Mouse (Mus musculus) large intestine, adult 2 months (tissue): ENCODE results near the gene Mob3a. TPM values are rescaled to one million over a fixed set of nuclear protein-coding genes. Genes with fewer than 3 reads are reported as not detected.
"Not testable (repeated sequence)": the region's sequence is repeated elsewhere in the genome, so short reads cannot be mapped to it uniquely, and the experiment has no call there.

ENCODE experiments used
- DNase-seq: peaks from one replicate; pipeline ENCODE4 v3.0.0-alpha.2; 2012; ENCODE audit warnings: low read depth, low spot score
- WGBS: fragments of 180-500 bp; shearing (Covaris S2); methylation state at CpG from one replicate; pipeline ENCODE4 v1.1.7; 2018; 5-methylcytosine and 5-hydroxymethylcytosine counted together
- polyA plus RNA-seq: library from polyadenylated mRNA; depleted of rRNA; stranded (reverse); fragments of >200 nt; gene quantifications from 2 replicates; pipeline ENCODE4 v1.2.3, GENCODE M21; 2012

Mob3a gene
- polyA plus RNA-seq, 1 experiment = 40.8 TPM

GRCm38 (mm10) chr10:80665981-80666733 is 35.6 kb downstream of the Mob3a start:
- no peak for DNase-seq
- 66% methylated on average over 10 of the region's 10 CpGs for WGBS

- DNase-seq = no peak
- WGBS = 35% methylated on average over 4 of the region's 4 CpGs
Measured at GRCm38 (mm10) chr10:80665459-80665858, 36.3 kb downstream of the Mob3a start.

- no peak for DNase-seq
- 5% methylated on average over 10 of the region's 10 CpGs for WGBS
Measured at GRCm38 (mm10) chr10:80665016-80665380, 36.8 kb downstream of the Mob3a start.

DNA sequence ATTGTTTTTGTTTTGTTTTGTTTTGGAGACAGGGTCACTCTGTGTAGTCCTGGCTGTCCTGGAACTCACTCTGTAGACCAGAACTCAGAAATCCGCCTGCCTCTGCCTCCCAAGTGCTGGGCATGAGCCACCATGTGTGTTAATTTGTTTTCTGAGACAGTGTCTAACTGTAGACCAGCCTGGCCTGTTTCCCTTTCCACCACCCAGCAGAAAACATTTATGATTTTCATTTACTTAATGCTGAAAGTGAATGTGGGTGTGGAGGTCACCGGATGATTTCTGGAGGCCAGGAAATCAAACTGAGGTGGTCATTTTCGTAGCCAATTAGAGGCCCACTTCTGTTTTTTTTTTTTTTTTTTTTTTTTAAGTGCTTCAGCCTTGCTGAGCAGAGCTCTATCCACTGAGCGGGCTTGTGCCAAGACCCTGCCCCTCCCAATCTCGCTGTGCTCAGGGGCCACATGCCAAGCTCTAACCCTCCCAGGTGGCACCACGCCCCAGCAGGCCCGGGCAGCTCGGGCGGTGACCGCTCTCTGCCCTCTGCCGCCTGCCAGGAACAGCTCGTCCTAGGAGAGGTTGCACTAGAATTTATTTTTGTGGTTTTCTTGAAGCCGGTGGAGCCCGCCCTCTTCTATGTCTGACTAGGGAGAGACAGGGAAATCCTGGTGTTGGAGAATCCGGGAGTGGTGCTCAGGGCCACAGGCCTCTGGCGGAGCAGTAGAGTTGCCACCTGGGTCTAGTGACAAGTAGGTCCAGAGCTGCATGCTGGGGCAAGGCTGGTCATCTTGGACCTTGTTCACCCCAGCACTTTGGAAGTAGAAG is 37.4 kb downstream of the Mob3a start:
- 2% methylated on average over 16 of the region's 16 CpGs for WGBS
- DNase-seq = no peak

- 46% methylated on average over 5 of the region's 5 CpGs for WGBS
- DNase-seq = no peak
Measured at GRCm38 (mm10) chr10:80663485-80664196, 38.1 kb downstream of the Mob3a start.

GRCm38 (mm10) chr10:80661149-80661548 is 40.6 kb downstream of the Mob3a start:
- DNase-seq = no peak
- 38% methylated on average over 5 of the region's 5 CpGs for WGBS

DNA sequence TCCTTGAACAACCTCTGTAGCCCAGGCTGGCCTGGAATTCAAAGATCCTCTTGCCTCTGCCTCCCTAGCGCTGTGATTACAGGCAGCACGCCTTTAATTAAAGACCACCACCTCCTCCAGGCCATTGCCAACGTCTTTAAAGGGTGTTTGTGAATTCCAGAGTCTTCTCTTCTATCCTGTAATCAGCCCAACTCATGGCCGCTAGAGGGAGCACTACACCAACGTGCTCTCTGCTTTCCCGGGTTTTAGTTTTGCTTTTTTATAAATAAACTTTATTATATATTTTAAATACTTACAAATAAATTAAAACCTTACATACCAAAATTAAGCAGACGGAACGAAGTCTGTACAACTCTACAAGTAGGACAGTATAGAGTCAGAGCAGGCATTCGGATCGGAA is 42.6 kb downstream of the Mob3a start:
- WGBS = 6% methylated on average over 10 of the region's 10 CpGs
- DNase-seq = no peak

GRCm38 (mm10) chr10:80658841-80659202 is 43.0 kb downstream of the Mob3a start:
- 18% methylated on average over 4 of the region's 4 CpGs for WGBS
- no peak for DNase-seq

- no peak for DNase-seq
- 35% methylated on average over 14 of the region's 14 CpGs for WGBS
Measured at GRCm38 (mm10) chr10:80658194-80658840, 43.5 kb downstream of the Mob3a start.

DNA sequence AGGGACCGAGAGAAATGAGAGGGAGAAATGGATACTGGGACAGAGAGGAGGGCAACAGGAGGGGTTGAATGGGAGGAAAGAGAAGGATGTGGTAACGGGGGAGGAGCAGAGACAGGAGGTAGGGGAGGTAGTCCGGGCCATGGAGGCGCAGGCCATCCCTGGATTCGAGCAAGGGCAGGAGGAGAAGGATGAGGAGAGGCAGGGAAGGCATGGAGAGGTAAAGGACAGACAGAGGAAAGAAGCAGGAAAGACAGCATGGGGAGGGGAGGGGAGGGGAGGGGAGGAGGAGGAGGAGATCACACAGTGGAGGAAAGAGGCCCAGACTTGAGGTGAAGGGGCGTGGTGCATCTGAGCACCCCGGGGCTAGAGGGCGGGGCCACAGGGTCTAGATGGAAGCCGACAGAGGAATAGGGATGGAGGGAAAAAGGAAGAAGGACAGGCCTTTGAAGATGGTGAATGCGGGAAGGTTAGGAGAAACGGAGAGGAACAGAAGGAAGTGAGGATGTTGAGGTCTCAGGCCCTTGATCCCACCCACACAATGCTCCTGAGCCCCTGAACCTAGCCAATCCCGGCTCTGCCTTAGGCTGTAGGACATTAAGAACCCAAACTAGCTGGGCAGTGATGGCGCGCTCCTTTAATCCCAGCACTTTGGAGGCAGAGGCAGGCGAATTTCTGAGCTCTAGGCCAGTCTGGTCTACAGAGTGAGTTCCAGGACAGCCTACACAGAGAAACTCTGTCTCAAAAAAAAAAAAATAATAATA is 44.7 kb downstream of the Mob3a start, which contains the start of gene Btbd2:
TSS of gene Btbd2 (minus strand) at position 209 of the 761 bp plus-strand sequence.
- DNase-seq = no peak

GRCm38 (mm10) chr10:80656130-80656862 is 45.5 kb downstream of the Mob3a start:
- WGBS = 1% methylated on average over 72 of the region's 72 CpGs
- DNase-seq = peak; percentile 98

More for the DNA sequence above, 44.7 kb downstream of the Mob3a start, which contains the start of gene Btbd2:
- WGBS = 19% methylated on average over 15 of the region's 15 CpGs

- 0% methylated on average over 12 of the region's 12 CpGs for WGBS
Measured at GRCm38 (mm10) chr10:80655406-80656129, 46.2 kb downstream of the Mob3a start.

GRCm38 (mm10) chr10:80654866-80655265 is 46.9 kb downstream of the Mob3a start:
- WGBS = 64% methylated on average over 6 of the region's 6 CpGs
- DNase-seq = no peak

More at GRCm38 (mm10) chr10:80655406-80656129, 46.2 kb downstream of the Mob3a start:
- DNase-seq = no peak

GRCm38 (mm10) chr10:80653156-80653720 is 48.5 kb downstream of the Mob3a start:
- 80% methylated on average over 6 of the region's 6 CpGs for WGBS
- DNase-seq = no peak

- WGBS = 90% methylated on average over 10 of the region's 10 CpGs
- DNase-seq = no peak
Measured at GRCm38 (mm10) chr10:80650392-80650791, 51.4 kb downstream of the Mob3a start.

DNA sequence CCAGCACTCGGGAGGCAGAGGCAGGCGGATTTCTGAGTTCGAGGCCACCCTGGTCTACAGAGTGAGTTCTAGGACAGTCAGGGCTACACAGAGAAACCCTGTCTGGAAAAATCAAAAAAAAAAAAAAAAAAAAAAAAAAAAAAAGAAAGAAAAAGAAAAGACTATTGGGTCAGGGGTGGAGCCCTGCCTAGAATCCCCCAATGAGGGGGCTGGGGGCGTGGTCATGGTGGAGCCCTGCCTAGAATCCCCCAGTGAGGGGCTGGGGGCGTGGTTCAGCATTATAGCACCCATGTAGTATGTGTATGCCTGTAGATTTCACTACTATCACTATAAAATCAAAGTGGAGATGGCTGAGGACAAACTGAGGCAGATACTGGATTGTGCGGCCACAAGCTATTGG is 51.9 kb downstream of the Mob3a start:
- WGBS = 82% methylated on average over 6 of the region's 6 CpGs
- DNase-seq = not testable (repeated sequence)

DNA sequence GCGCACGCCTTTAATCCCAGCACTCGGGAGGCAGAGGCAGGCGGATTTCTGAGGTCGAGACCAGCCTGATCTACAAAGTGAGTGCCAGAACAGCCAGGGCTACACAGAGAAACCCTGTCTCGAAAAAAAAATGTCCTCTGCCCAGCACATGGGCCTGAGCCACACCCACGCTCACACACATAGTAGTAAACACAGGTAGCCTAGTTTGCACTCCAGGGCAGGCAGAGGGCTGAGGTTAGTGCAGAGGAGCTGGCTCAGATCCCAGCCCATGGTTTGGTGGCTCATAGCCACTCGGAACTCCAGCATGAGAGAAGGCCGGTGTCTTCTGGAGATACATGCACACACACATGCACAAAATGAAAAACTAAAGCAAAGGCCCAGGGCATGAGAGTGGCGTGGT is 54.8 kb downstream of the Mob3a start:
- no peak for DNase-seq
- 67% methylated on average over 10 of the region's 10 CpGs for WGBS
